In genomic region chr11:70687601-70688199, GRCm38 (mm10) we compare ENCODE assay signal across 8 mouse cellular contexts. TPM values are rescaled to one million over a fixed set of nuclear protein-coding genes. Genes with fewer than 3 reads are reported as not detected.
DNase-seq lines count a peak whose midpoint lies in the region; ATAC-seq and TF ChIP-seq lines count a peak whose summit lies in the region.

Camta2 (minus strand) TSS chr11:70688105.

- no peaks in the 10 kb centered on the region for H3K27me3 ChIP-seq in hindbrain, embryonic 13.5 days

- peaks cover 29% of the 10 kb centered on the region for H3K4me1 ChIP-seq in hindbrain, embryonic 13.5 days (replicated peaks)

- no peaks in the 10 kb centered on the region for H3K9me3 ChIP-seq in hindbrain, embryonic 13.5 days

- peaks cover 44% of the 10 kb centered on the region for H3K79me2 ChIP-seq in macrophage (ENCODE audit: inconsistent target)

- ATAC-seq in hindbrain, embryonic 13.5 days (ENCODE audit: low FRiP score) = peak; percentile 83

- TF ChIP-seq CTCF in left cerebral cortex, adult 2 months (IDR thresholded peaks at IDR 0.05) = peak; percentile 59

- H3K27ac ChIP-seq in hindbrain, embryonic 13.5 days = peak within 1 kb of the TSS; percentile 88
- peak within 1 kb of the TSS; percentile 99 for H3K27ac ChIP-seq in left cerebral cortex, adult 2 months
- H3K27ac ChIP-seq in macrophage = peak within 1 kb of the TSS; percentile 84

- H3K36me3 ChIP-seq in hindbrain, embryonic 13.5 days = peaks cover 32% of the 10 kb centered on the region
- H3K36me3 ChIP-seq in macrophage (ENCODE audit: inconsistent target) = peaks cover 23% of the 10 kb centered on the region; the same call in 1 of the 2 replicates

- H3K4me2 ChIP-seq in hindbrain, embryonic 13.5 days = peak within 1 kb of the TSS; percentile 86

- intact Hi-C loops in left cerebral cortex, adult 2 months (cut with DNase I) = loop anchor here (1.0 kb wide), 1 partner anchor 13 kb away; the partner anchor contains the start of genes Inca1 and Kif1c

- WGBS in hindbrain, embryonic 13.5 days = under 1% methylated on average over 46 of the region's 55 CpGs
- WGBS in macrophage (ENCODE audit: missing documents) = under 1% methylated on average over 53 of the region's 55 CpGs

- peak within 1 kb of the TSS; percentile 83 for H3K4me3 ChIP-seq in hindbrain, embryonic 13.5 days
- H3K4me3 ChIP-seq in left cerebral cortex, adult 2 months = peak within 1 kb of the TSS; percentile 98
- peak within 1 kb of the TSS; percentile 80 for H3K4me3 ChIP-seq in macrophage (ENCODE audit: inconsistent target)

- peak within 1 kb of the TSS; percentile 88 for H3K9ac ChIP-seq in hindbrain, embryonic 13.5 days

- DNase-seq in NIH3T3 (ENCODE audit: low read depth) = peak; percentile 90
- DNase-seq in cerebellum, postnatal 14 days = peak; percentile 95
- peak; percentile 74 to 84 for DNase-seq in frontal cortex, postnatal 25 days (ENCODE audit: low spot score in 2 of 2)
- DNase-seq in left cerebral cortex, adult 2 months (ENCODE audit: extremely low spot score in 1 of 2, low spot score in 2 of 2) = peak; percentile 86 to 89
- peak; percentile 77 to 87 for DNase-seq in right cerebral cortex, adult 2 months (ENCODE audit: low spot score in 2 of 2)
- peak; percentile 86 for DNase-seq in urinary bladder, postnatal 14 days (ENCODE audit: low spot score)

RNA-seq across cellular contexts. Expression of gene Camta2, which starts in this region (rescaled TPM):
- 15.2 and 15.3 TPM in 2 replicates for polyA plus RNA-seq in hindbrain, embryonic 13.5 days (2015; fragmentation: Nextera tagmentation; extraction: Ambion mirVana)
- 100 to 1,000 TPM; 238 to 261 TPM for total RNA-seq in left cerebral cortex, adult 2 months (2021)
- total RNA-seq in macrophage (2018; cell fraction: chromatin; rRNA removed) = 100 to 1,000 TPM; 124 to 580 (median 347) TPM
- 10 to 100 TPM; 40.2 to 91.1 (median 66.6) TPM for total RNA-seq in macrophage (2018; cell fraction: cytosol; rRNA removed)
- total RNA-seq in macrophage (2018; cell fraction: nucleus; rRNA removed) = 100 to 1,000 TPM; 107 to 336 (median 211) TPM
- 35.3 to 53.1 TPM (median 41.4 TPM) in 3 replicates for polyA plus RNA-seq in macrophage (2018)

Comparison
In these comparisons a context has a peak if more than half of its experiments do, and no peak if none do; other contexts are left out.
1. Peak in every context shown above with its lines: DNase-seq, ATAC-seq, H3K4me3 ChIP-seq and H3K27ac ChIP-seq.